Mouse (Mus musculus) stomach, embryonic 15.5 days (tissue): ENCODE data around the gene Sar1a. TPM values are rescaled to one million over a fixed set of nuclear protein-coding genes. Genes with fewer than 3 reads are reported as not detected.

Experiments
- ATAC-seq: fragments of 200-750 bp; cut with Nextera tagmentation; 2 replicates; pipeline ENCODE4 v1.8.0; 2017; ENCODE audit warnings: low read depth, moderate number of reproducible peaks, moderate TSS enrichment; ENCODE audit not compliant: insufficient read depth, low FRiP score
- H3K27ac ChIP-seq: fragments of 300-500 bp; sonication (generic); 2 replicates; pipeline ENCODE4 v1.5.1; 2015; ENCODE audit warnings: mild to moderate bottlenecking, inconsistent platforms
- H3K27me3 ChIP-seq: fragments of 300-500 bp; sonication (generic); replicated peaks from 2 replicates; pipeline ENCODE4 v1.6.1; 2015; ENCODE audit warnings: inconsistent platforms
- H3K36me3 ChIP-seq: fragments of 300-500 bp; sonication (generic); 2 replicates; pipeline ENCODE4 v1.6.1; 2015; ENCODE audit warnings: inconsistent platforms
- H3K4me1 ChIP-seq: fragments of 300-500 bp; sonication (generic); 2 replicates; pipeline ENCODE4 v1.6.1; 2015; ENCODE audit warnings: inconsistent platforms
- H3K4me2 ChIP-seq: fragments of 300-500 bp; sonication (generic); 2 replicates; pipeline ENCODE4 v1.6.1; 2015; ENCODE audit warnings: mild to moderate bottlenecking, inconsistent platforms
- H3K4me3 ChIP-seq: fragments of 300-500 bp; sonication (generic); replicated peaks from 2 replicates; pipeline ENCODE4 v1.5.1; 2015; ENCODE audit warnings: inconsistent platforms
- H3K9ac ChIP-seq: fragments of 300-500 bp; sonication (generic); 2 replicates; pipeline ENCODE4 v1.6.1; 2015; ENCODE audit warnings: inconsistent platforms
- H3K9me3 ChIP-seq: fragments of 300-500 bp; sonication (generic); 2 replicates; pipeline ENCODE4 v1.6.1; 2016; ENCODE audit warnings: inconsistent platforms
- WGBS: fragments of 180-500 bp; shearing (Covaris S2); methylation state at CpG from one replicate; pipeline ENCODE4 v1.1.7; 2015; 5-methylcytosine and 5-hydroxymethylcytosine counted together
- polyA plus RNA-seq: library from polyadenylated mRNA; unstranded; fragments of >200 nt; fragmentation: Nextera tagmentation; extraction: Ambion mirVana; gene quantifications from 2 replicates; pipeline ENCODE4 v1.2.1, GENCODE M21; 2015

Sar1a gene
- polyA plus RNA-seq, 1 experiment from 2014 or later, result 215 TPM

- WGBS, result 76% methylated on average over 4 of the region's 4 CpGs
- Histone ChIP-seq H3K27ac (no peak overlapping the region), H3K4me3 (no peak overlapping the region), H3K4me1 (peaks cover 16% of the 10 kb centered on the region), H3K9ac (no peak overlapping the region), H3K4me2 (no peak overlapping the region), H3K36me3 (peaks cover 41% of the 10 kb centered on the region), H3K27me3 (no peaks in the 10 kb centered on the region), H3K9me3 (no peaks in the 10 kb centered on the region)
- ATAC-seq, result no peak
Observed at GRCm38 (mm10) chr10:61693563-61693962, 13.5 kb downstream of the Sar1a start.

GRCm38 (mm10) chr10:61694870-61695670 is 15.0 kb downstream of the Sar1a start, which contains the start of gene Tysnd1:
Gene Tysnd1, plus strand, starts transcription at chr10:61695514.
- Histone ChIP-seq H3K4me3 (peak within 1 kb of the TSS; percentile 71), H3K4me2 (peak within 1 kb of the TSS; percentile 99), H3K27me3 (no peaks in the 10 kb centered on the region), H3K36me3 (peaks cover 28% of the 10 kb centered on the region), H3K4me1 (peaks cover 16% of the 10 kb centered on the region), H3K9me3 (no peaks in the 10 kb centered on the region), H3K27ac (peak within 1 kb of the TSS; percentile 62; the same call in 1 of the 2 replicates), H3K9ac (peak within 1 kb of the TSS; percentile 71)
- WGBS, result under 1% methylated on average over 41 of the region's 42 CpGs
- peak; percentile 96 for ATAC-seq

DNA sequence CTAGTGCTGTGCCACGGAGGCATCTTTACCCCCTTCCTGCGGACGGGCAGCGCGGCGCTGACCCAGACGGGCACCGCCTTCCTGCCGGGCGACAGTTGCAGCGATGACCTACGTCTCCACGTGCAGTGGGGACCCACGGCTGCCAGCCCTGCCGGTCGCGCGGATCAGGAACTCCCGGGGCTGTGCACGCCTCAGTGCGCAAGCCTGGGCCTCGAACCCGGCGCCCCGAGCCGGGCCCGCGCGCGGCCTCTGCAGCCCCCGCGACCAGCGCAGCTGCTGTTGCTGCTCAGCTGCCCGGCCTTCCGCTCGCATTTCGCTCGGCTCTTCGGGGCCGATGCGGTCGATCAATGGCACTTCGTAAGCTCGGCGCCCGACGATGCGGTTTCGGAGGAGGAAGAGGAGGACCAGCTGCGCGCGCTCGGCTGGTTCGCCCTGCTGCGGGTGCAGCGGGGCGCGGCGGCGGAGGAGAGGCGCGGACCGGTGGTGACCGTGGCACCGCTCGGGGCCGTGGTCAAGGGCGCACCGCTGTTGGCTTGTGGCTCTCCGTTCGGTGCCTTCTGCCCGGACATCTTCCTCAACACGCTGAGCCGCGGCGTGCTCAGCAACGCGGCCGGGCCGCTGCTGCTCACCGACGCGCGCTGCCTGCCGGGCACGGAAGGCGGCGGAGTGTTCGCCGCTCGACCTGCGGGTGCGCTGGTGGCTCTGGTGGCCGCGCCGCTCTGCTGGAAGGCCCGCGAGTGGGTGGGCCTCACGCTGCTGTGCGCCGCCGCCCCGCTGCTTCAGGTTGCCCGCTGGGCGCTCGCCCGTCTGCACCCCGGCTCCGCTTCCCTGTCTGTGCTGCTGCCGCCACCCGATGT is 15.8 kb downstream of the Sar1a start:
- Histone ChIP-seq H3K36me3 (peaks cover 20% of the 10 kb centered on the region), H3K4me3 (peak overlapping the region; percentile 71), H3K4me2 (peak overlapping the region; percentile 99), H3K27me3 (no peaks in the 10 kb centered on the region), H3K4me1 (peaks cover 16% of the 10 kb centered on the region), H3K9ac (peak overlapping the region; percentile 71), H3K27ac (peak overlapping the region; percentile 13; the same call in 1 of the 2 replicates), H3K9me3 (no peaks in the 10 kb centered on the region)
- under 1% methylated on average over 105 of the region's 111 CpGs for WGBS
- peak; percentile 19; the same call in 1 of the 2 replicates for ATAC-seq

GRCm38 (mm10) chr10:61696560-61696823 is 16.4 kb downstream of the Sar1a start:
- no peak for ATAC-seq
- H3K27me3 ChIP-seq, result no peaks in the 10 kb centered on the region

DNA sequence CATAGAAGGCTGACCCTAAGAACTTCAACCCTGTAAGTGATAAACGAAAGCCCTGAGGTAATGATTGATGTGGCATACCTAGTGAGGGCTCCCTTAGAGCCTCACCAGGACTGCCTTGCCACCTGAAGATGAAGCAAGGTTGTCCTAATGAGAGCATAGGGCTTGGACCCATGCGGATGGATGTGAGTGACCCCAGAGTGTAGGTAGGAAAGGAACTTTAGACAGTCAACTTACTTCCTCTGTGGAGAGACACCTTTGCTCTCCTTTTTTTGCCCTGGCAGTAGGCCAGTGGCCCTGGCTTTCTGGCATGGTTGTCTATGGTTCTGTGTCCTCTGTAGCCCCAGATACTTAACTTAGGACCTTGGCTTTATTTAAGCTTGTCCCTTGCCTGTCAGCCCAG is 16.9 kb downstream of the Sar1a start:
- Histone ChIP-seq H3K9me3 (no peaks in the 10 kb centered on the region), H3K27ac (no peak overlapping the region), H3K27me3 (no peaks in the 10 kb centered on the region), H3K4me2 (peak overlapping the region; percentile 99), H3K4me3 (peak overlapping the region; percentile 71), H3K9ac (peak overlapping the region; percentile 71), H3K4me1 (peaks cover 16% of the 10 kb centered on the region), H3K36me3 (peaks cover 11% of the 10 kb centered on the region)
- WGBS, result 71% methylated on average over 2 of the region's 2 CpGs
- ATAC-seq, result no peak

More at GRCm38 (mm10) chr10:61696560-61696823, 16.4 kb downstream of the Sar1a start:
- Histone ChIP-seq H3K27ac (no peak overlapping the region), H3K9ac (peak overlapping the region; percentile 71), H3K4me2 (peak overlapping the region; percentile 99), H3K4me3 (peak overlapping the region; percentile 71), H3K9me3 (no peaks in the 10 kb centered on the region), H3K36me3 (peaks cover 14% of the 10 kb centered on the region), H3K4me1 (peaks cover 16% of the 10 kb centered on the region)
- WGBS, result 13% methylated on average over 19 of the region's 19 CpGs

GRCm38 (mm10) chr10:61704663-61705062 is 24.6 kb downstream of the Sar1a start:
- no peak for ATAC-seq
- Histone ChIP-seq H3K36me3 (peaks cover 19% of the 10 kb centered on the region), H3K9me3 (no peaks in the 10 kb centered on the region), H3K4me1 (no peaks in the 10 kb centered on the region), H3K9ac (no peak overlapping the region), H3K4me3 (no peak overlapping the region), H3K27ac (no peak overlapping the region), H3K4me2 (no peak overlapping the region), H3K27me3 (no peaks in the 10 kb centered on the region)
- 78% methylated on average over 4 of the region's 4 CpGs for WGBS

- Histone ChIP-seq H3K9me3 (no peaks in the 10 kb centered on the region), H3K36me3 (peaks cover 19% of the 10 kb centered on the region), H3K4me2 (no peak overlapping the region), H3K4me3 (no peak overlapping the region), H3K4me1 (no peaks in the 10 kb centered on the region), H3K9ac (no peak overlapping the region), H3K27me3 (no peaks in the 10 kb centered on the region), H3K27ac (no peak overlapping the region)
- WGBS, result 67% methylated on average over 6 of the region's 6 CpGs
- no peak for ATAC-seq
Observed at GRCm38 (mm10) chr10:61706412-61707375, 26.6 kb downstream of the Sar1a start.

- Histone ChIP-seq H3K36me3 (no peaks in the 10 kb centered on the region), H3K4me2 (no peak overlapping the region), H3K27ac (no peak overlapping the region), H3K9ac (no peak overlapping the region), H3K4me3 (no peak overlapping the region), H3K4me1 (peaks cover 5% of the 10 kb centered on the region), H3K9me3 (no peaks in the 10 kb centered on the region), H3K27me3 (no peaks in the 10 kb centered on the region)
- ATAC-seq, result no peak
- 76% methylated on average over 3 of the region's 3 CpGs for WGBS
Observed at GRCm38 (mm10) chr10:61713601-61714000, 33.5 kb downstream of the Sar1a start.

GRCm38 (mm10) chr10:61714146-61714545 is 34.0 kb downstream of the Sar1a start:
- Histone ChIP-seq H3K9ac (no peak overlapping the region), H3K4me2 (no peak overlapping the region), H3K36me3 (no peaks in the 10 kb centered on the region), H3K4me1 (peaks cover 5% of the 10 kb centered on the region), H3K27me3 (no peaks in the 10 kb centered on the region), H3K9me3 (no peaks in the 10 kb centered on the region), H3K4me3 (no peak overlapping the region), H3K27ac (no peak overlapping the region)
- WGBS, result 91% methylated on average over 4 of the region's 4 CpGs
- ATAC-seq, result no peak

DNA sequence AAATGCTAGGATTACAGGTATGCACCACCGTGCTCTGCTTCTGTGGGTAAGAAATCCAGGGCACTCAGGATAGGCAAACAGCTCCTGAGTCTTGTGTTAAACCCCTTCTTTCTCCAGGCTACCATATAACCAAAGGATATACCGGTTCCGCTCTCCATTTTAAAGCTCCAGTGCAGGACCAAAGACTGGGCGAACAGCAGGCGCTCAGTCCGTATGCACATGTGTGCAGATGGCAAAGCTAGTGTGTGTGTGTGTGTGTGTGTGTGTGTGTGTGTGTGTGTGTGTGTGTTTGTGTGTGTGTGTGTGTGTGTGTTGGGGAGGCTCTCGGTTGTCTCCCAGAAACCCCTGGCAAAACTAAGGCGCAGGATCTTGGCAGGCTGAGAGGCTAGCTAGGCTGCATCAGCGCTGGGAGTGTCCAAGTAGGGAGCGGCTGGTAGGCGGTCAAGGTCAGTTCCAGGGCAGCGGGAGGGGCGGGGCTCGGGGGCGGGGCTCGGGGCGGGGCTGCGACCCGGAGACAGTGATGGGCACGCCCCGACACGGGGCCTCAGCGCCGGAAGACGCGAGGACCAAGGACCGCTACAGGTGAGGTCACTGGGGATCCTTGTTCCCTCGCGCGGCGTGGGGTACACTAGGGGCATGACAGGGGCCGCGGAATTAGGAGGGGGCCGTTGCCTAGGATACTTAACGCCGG is 34.8 kb downstream of the Sar1a start, which contains the start of gene Aifm2:
Gene Aifm2 (plus strand): TSS at position 493 of the 691 bp plus-strand sequence.
- Histone ChIP-seq H3K27me3 (no peaks in the 10 kb centered on the region), H3K4me1 (peaks cover 5% of the 10 kb centered on the region), H3K9ac (no peak within 1 kb of the TSS), H3K4me2 (peak within 1 kb of the TSS; percentile 61), H3K27ac (0 out of 2 replicates have a peak within 1 kb of the TSS, but pooled peaks have one; percentile 22), H3K4me3 (peak within 1 kb of the TSS; percentile 49), H3K36me3 (no peaks in the 10 kb centered on the region), H3K9me3 (no peaks in the 10 kb centered on the region)
- WGBS, result 9% methylated on average over 34 of the region's 36 CpGs
- ATAC-seq, result peak; percentile 94

DNA sequence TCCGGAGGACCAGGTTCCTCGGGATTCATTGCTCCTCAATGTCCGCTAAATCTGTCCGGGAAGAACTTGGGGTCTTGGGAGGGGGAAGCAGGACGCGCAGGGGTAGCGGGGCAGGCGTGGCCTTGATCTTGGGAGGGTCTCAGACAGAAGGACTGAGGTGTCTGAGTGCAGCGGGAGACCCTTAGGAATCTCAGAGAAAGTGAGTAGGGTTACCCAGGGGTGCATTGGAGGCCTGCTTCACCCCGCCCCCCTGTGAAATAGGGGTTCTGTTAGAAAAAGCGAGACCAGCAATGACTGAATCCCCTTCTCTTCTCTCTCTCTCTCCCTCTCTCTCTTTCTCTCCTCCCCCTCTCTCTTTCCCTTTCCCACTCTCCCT is 35.4 kb downstream of the Sar1a start:
- Histone ChIP-seq H3K4me1 (peaks cover 5% of the 10 kb centered on the region), H3K27me3 (no peaks in the 10 kb centered on the region), H3K9ac (no peak overlapping the region), H3K9me3 (no peaks in the 10 kb centered on the region), H3K4me2 (peak overlapping the region; percentile 61), H3K4me3 (peak overlapping the region; percentile 49), H3K36me3 (no peaks in the 10 kb centered on the region), H3K27ac (no peak overlapping the region)
- ATAC-seq, result peak; percentile 28; the same call in 1 of the 2 replicates
- WGBS, result 0% methylated on average over 11 of the region's 11 CpGs
